Mouse (Mus musculus): ENCODE measurements around the gene Ttc34. TPM values are rescaled to one million over a fixed set of nuclear protein-coding genes. Genes with fewer than 3 reads are reported as not detected.

Gene Ttc34
- polyA plus RNA-seq, 1 experiment: 0.18 TPM

- 92% methylated on average over 3 of the region's 3 CpGs for WGBS
- Histone ChIP-seq H3K27me3 (ENCODE audit: control insufficient read depth, insufficient read depth, low read length) (no peaks in the 10 kb centered on the region), H3K4me1 (replicated peaks; ENCODE audit: control insufficient read depth, insufficient read depth, low read length) (peaks cover 6% of the 10 kb centered on the region), H3K36me3 (ENCODE audit: control insufficient read depth, insufficient read depth, low read length) (no peaks in the 10 kb centered on the region), H3K4me3 (ENCODE audit: control insufficient read depth, insufficient read depth, low read length) (no peak overlapping the region), H3K27ac (ENCODE audit: control insufficient read depth, insufficient read depth, low read length) (no peak overlapping the region)
- TF ChIP-seq POLR2A (IDR thresholded peaks at IDR 0.05; ENCODE audit: control insufficient read depth, extremely low read depth, insufficient read depth, low read length, poor library complexity): 0 out of 2 replicates have a peak, but pooled peaks have one; percentile 3
- TF ChIP-seq CTCF (IDR thresholded peaks at IDR 0.05; ENCODE audit: borderline replicate concordance, control insufficient read depth, extremely low read depth, insufficient read depth, low read length, poor library complexity): no peak
- DNase-seq: no peak
Measured at GRCm38 (mm10) chr4:154863436-154863935, 26.2 kb downstream of the Ttc34 start.

DNA sequence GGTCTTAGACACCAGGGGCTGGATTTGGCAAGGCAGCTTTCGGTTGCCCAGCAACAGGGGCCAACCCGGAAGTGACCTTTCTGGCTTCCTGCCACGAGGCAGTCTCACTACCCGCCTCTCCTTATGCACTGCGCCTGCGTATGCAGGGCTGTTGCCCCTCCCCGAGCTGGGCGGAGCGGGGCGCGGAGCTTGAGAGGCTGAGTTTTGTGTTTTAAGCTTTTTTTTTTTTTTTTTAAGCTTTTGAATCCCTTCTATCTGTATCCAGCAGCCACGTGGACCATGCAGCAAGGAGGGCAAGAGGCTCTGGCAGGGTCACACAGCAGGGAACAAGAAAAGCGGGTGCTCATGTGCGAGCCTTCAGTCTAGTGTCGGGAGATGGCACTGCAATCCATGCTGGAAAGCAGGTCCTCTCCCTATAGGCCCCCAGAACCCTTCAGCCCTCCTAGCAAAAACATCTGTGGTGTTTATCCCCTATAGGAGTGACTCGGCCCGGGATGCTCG, 27.1 kb downstream of the Ttc34 start:
- Histone ChIP-seq H3K4me1 (replicated peaks; ENCODE audit: control insufficient read depth, insufficient read depth, low read length) (peaks cover 6% of the 10 kb centered on the region), H3K27me3 (ENCODE audit: control insufficient read depth, insufficient read depth, low read length) (no peaks in the 10 kb centered on the region), H3K27ac (ENCODE audit: control insufficient read depth, insufficient read depth, low read length) (no peak overlapping the region), H3K36me3 (ENCODE audit: control insufficient read depth, insufficient read depth, low read length) (no peaks in the 10 kb centered on the region), H3K4me3 (ENCODE audit: control insufficient read depth, insufficient read depth, low read length) (peak overlapping the region; percentile 43)
- 2% methylated on average over 18 of the region's 18 CpGs for WGBS
- peak; percentile 84 for DNase-seq
- TF ChIP-seq POLR2A (IDR thresholded peaks at IDR 0.05; ENCODE audit: control insufficient read depth, extremely low read depth, insufficient read depth, low read length, poor library complexity) (no peak), CTCF (IDR thresholded peaks at IDR 0.05; ENCODE audit: borderline replicate concordance, control insufficient read depth, extremely low read depth, insufficient read depth, low read length, poor library complexity) (0 out of 2 replicates have a peak, but pooled peaks have one; percentile 49)

- no peak for DNase-seq
- no peak overlapping the region for H3K27ac ChIP-seq (ENCODE audit: control insufficient read depth, insufficient read depth, low read length)
- no peak overlapping the region for H3K4me3 ChIP-seq (ENCODE audit: control insufficient read depth, insufficient read depth, low read length)
- H3K27me3 ChIP-seq (ENCODE audit: control insufficient read depth, insufficient read depth, low read length): no peaks in the 10 kb centered on the region
- TF ChIP-seq CTCF (IDR thresholded peaks at IDR 0.05; ENCODE audit: borderline replicate concordance, control insufficient read depth, extremely low read depth, insufficient read depth, low read length, poor library complexity): no peak
- TF ChIP-seq POLR2A (IDR thresholded peaks at IDR 0.05; ENCODE audit: control insufficient read depth, extremely low read depth, insufficient read depth, low read length, poor library complexity): no peak
- H3K4me1 ChIP-seq (replicated peaks; ENCODE audit: control insufficient read depth, insufficient read depth, low read length): peaks cover 6% of the 10 kb centered on the region
- 93% methylated on average over 18 of the region's 18 CpGs for WGBS
- no peaks in the 10 kb centered on the region for H3K36me3 ChIP-seq (ENCODE audit: control insufficient read depth, insufficient read depth, low read length)
Measured at GRCm38 (mm10) chr4:154864961-154865760, 27.9 kb downstream of the Ttc34 start.

DNA sequence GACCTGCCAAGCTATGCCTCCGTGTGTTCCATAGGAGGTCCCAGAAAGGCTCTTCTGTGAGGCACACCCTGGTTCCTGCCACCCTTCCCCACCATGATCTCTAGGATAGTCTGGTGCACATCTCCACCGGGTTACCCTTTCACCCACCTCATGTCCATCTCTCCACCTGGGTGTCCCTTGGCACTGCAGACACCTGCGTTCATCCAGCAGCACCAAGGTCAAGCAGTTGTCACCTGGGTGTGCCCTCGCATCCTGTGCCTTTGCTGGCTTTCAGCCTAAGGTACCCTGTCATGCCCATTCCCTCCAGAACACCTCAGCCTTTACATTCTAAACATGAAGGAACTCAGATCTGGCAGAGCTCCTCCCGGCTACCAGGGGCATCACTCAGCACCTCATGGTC, 29.1 kb downstream of the Ttc34 start:
- Histone ChIP-seq H3K27ac (ENCODE audit: control insufficient read depth, insufficient read depth, low read length) (no peak overlapping the region), H3K4me1 (replicated peaks; ENCODE audit: control insufficient read depth, insufficient read depth, low read length) (peaks cover 6% of the 10 kb centered on the region), H3K27me3 (ENCODE audit: control insufficient read depth, insufficient read depth, low read length) (no peaks in the 10 kb centered on the region), H3K4me3 (ENCODE audit: control insufficient read depth, insufficient read depth, low read length) (no peak overlapping the region), H3K36me3 (ENCODE audit: control insufficient read depth, insufficient read depth, low read length) (no peaks in the 10 kb centered on the region)
- TF ChIP-seq CTCF (IDR thresholded peaks at IDR 0.05; ENCODE audit: borderline replicate concordance, control insufficient read depth, extremely low read depth, insufficient read depth, low read length, poor library complexity) (no peak), POLR2A (IDR thresholded peaks at IDR 0.05; ENCODE audit: control insufficient read depth, extremely low read depth, insufficient read depth, low read length, poor library complexity) (no peak)
- DNase-seq: no peak
- WGBS: 91% methylated on average over 5 of the region's 5 CpGs

DNA sequence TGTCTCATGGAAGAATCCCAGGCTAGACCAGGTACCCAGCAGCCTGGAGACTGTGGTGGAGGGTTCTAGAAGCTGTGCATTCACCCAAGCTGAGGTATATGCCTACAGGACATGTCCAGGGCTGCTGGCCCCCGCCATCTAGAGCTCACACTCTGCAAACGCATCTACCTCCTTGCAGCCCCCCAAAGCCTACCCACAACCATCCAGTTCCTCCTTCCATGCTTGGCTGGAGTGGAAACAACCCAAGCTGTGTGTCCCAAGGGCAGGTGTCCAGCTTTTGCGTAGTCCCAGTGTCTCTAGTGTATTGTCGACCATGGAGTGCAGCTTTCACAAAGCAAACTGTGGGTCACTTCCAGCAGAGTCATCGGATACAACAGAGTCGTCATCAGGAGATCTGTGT, 30.0 kb downstream of the Ttc34 start:
- DNase-seq: no peak
- H3K27me3 ChIP-seq (ENCODE audit: control insufficient read depth, insufficient read depth, low read length): no peaks in the 10 kb centered on the region
- TF ChIP-seq CTCF (IDR thresholded peaks at IDR 0.05; ENCODE audit: borderline replicate concordance, control insufficient read depth, extremely low read depth, insufficient read depth, low read length, poor library complexity) (no peak), POLR2A (IDR thresholded peaks at IDR 0.05; ENCODE audit: control insufficient read depth, extremely low read depth, insufficient read depth, low read length, poor library complexity) (no peak)
- no peak overlapping the region for H3K4me3 ChIP-seq (ENCODE audit: control insufficient read depth, insufficient read depth, low read length)
- WGBS: 89% methylated on average over 6 of the region's 6 CpGs
- no peak overlapping the region for H3K27ac ChIP-seq (ENCODE audit: control insufficient read depth, insufficient read depth, low read length)
- peaks cover 6% of the 10 kb centered on the region for H3K4me1 ChIP-seq (replicated peaks; ENCODE audit: control insufficient read depth, insufficient read depth, low read length)
- no peaks in the 10 kb centered on the region for H3K36me3 ChIP-seq (ENCODE audit: control insufficient read depth, insufficient read depth, low read length)

GRCm38 (mm10) chr4:154869440-154869839, 32.2 kb downstream of the Ttc34 start, which contains the start of gene Mmel1:
Mmel1 (plus strand) TSS chr4:154869585.
- no peak for DNase-seq
- 89% methylated on average over 7 of the region's 7 CpGs for WGBS
- Histone ChIP-seq H3K27ac (ENCODE audit: control insufficient read depth, insufficient read depth, low read length) (no peak within 1 kb of the TSS), H3K4me1 (replicated peaks; ENCODE audit: control insufficient read depth, insufficient read depth, low read length) (peaks cover 2% of the 10 kb centered on the region; the same call in 1 of the 2 replicates), H3K4me3 (ENCODE audit: control insufficient read depth, insufficient read depth, low read length) (no peak within 1 kb of the TSS), H3K27me3 (ENCODE audit: control insufficient read depth, insufficient read depth, low read length) (no peaks in the 10 kb centered on the region), H3K36me3 (ENCODE audit: control insufficient read depth, insufficient read depth, low read length) (no peaks in the 10 kb centered on the region)
- TF ChIP-seq POLR2A (IDR thresholded peaks at IDR 0.05; ENCODE audit: control insufficient read depth, extremely low read depth, insufficient read depth, low read length, poor library complexity): no peak
- TF ChIP-seq CTCF (IDR thresholded peaks at IDR 0.05; ENCODE audit: borderline replicate concordance, control insufficient read depth, extremely low read depth, insufficient read depth, low read length, poor library complexity): no peak
